Mouse (Mus musculus): ENCODE data around the gene Lpo.
"Not testable (repeated sequence)": the region's sequence is repeated elsewhere in the genome, so short reads cannot be mapped to it uniquely, and the experiment has no call there.

Lpo gene

GRCm38 (mm10) chr11:87828239-87828900 is at the start of gene Lpo:
TSS of gene Lpo (minus strand) at chr11:87828289.
- no peak for DNase-seq

- no peak for DNase-seq
These were observed 47.3 kb upstream of the Lpo start, which contains the start of gene Epx for GRCm38 (mm10) chr11:87875436-87875835. TSS of gene Epx (minus strand) at chr11:87875536.

GRCm38 (mm10) chr11:87871766-87872165 is 43.7 kb upstream of the Lpo start:
- DNase-seq: no peak

GRCm38 (mm10) chr11:87870096-87870495 is 42.0 kb upstream of the Lpo start:
- no peak for DNase-seq

- DNase-seq: not testable (repeated sequence)
These were observed 38.8 kb upstream of the Lpo start for GRCm38 (mm10) chr11:87866891-87867290.

- no peak for DNase-seq
These were observed 34.7 kb upstream of the Lpo start for GRCm38 (mm10) chr11:87862805-87863204.

GRCm38 (mm10) chr11:87860426-87860825 is 32.3 kb upstream of the Lpo start:
- DNase-seq: no peak

GRCm38 (mm10) chr11:87859273-87859672 is 31.2 kb upstream of the Lpo start:
- no peak for DNase-seq

GRCm38 (mm10) chr11:87854550-87854949 is 26.5 kb upstream of the Lpo start:
- DNase-seq: no peak

GRCm38 (mm10) chr11:87853597-87853954 is 25.5 kb upstream of the Lpo start:
- peak; percentile 12 for DNase-seq

GRCm38 (mm10) chr11:87852690-87853596 is 24.9 kb upstream of the Lpo start, which contains the start of gene Mks1:
TSS of gene Mks1 (plus strand) at chr11:87853215.
- peak; percentile 82 for DNase-seq

- no peak for DNase-seq
These were observed 19.8 kb upstream of the Lpo start for GRCm38 (mm10) chr11:87847884-87848283.

- no peak for DNase-seq
These were observed 19.0 kb upstream of the Lpo start for GRCm38 (mm10) chr11:87846968-87847600.

- no peak for DNase-seq
These were observed 13.3 kb upstream of the Lpo start for GRCm38 (mm10) chr11:87841436-87841835.

GRCm38 (mm10) chr11:87840676-87841075 is 12.6 kb upstream of the Lpo start:
- DNase-seq: no peak

- DNase-seq: no peak
These were observed 6.6 kb downstream of the Lpo start for GRCm38 (mm10) chr11:87821502-87821901.

GRCm38 (mm10) chr11:87817443-87817773 is 10.7 kb downstream of the Lpo start:
- no peak for DNase-seq

- DNase-seq: peak; percentile 72
These were observed 11.2 kb downstream of the Lpo start for GRCm38 (mm10) chr11:87816707-87817442.

GRCm38 (mm10) chr11:87814831-87815230 is 13.3 kb downstream of the Lpo start:
- DNase-seq: no peak

- no peak for DNase-seq
These were observed 16.7 kb downstream of the Lpo start for GRCm38 (mm10) chr11:87811396-87811795.

GRCm38 (mm10) chr11:87808236-87808635 is 19.9 kb downstream of the Lpo start:
- DNase-seq: no peak

- no peak for DNase-seq
These were observed 20.7 kb downstream of the Lpo start for GRCm38 (mm10) chr11:87807433-87807832.

- no peak for DNase-seq
These were observed 22.6 kb downstream of the Lpo start for GRCm38 (mm10) chr11:87805448-87805847.
